Mouse (Mus musculus) ES-E14 (cell line): ENCODE measurements at regions not wholly inside any gene's neighbourhood (a gene's known extent, or its start where the extent isn't known, plus 50 kb on each side); places are given as distances from the start of the nearest gene placed in this dataset.

Experiments used
- HCFC1 ChIP-seq: IDR thresholded peaks from 2 replicates; pipeline ENCODE4 v1.6.1; 2012; ENCODE audit warnings: low read length, inconsistent platforms, borderline replicate concordance; ENCODE audit not compliant: insufficient read depth
- ZC3H11A ChIP-seq: IDR thresholded peaks from 2 replicates; pipeline ENCODE4 v1.6.1; 2012; ENCODE audit warnings: low read depth, mild to moderate bottlenecking, inconsistent platforms, low read length, borderline replicate concordance
- ZNF384 ChIP-seq: IDR thresholded peaks from 2 replicates; pipeline ENCODE4 v1.6.1; 2012; ENCODE audit warnings: low read depth, low read length, inconsistent platforms

GRCm38 (mm10) chr6:27028377-27028776 is 1106.6 kb downstream of the Grm8 start:
- no peak for TF ChIP-seq ZC3H11A
- TF ChIP-seq HCFC1, result no peak
- no peak for TF ChIP-seq ZNF384
